Mouse (Mus musculus) forebrain, embryonic 14.5 days (tissue): Measurements from ENCODE around the gene Zfp691. TPM values are rescaled to one million over a fixed set of nuclear protein-coding genes. Genes with fewer than 3 reads are reported as not detected.

ENCODE experiments used
- ATAC-seq: fragments of 200-750 bp; cut with Nextera tagmentation; 2 replicates; pipeline ENCODE4 v1.8.0; 2017; ENCODE audit warnings: mild to moderate bottlenecking, moderate library complexity
- DNase-seq: peaks from one replicate; pipeline ENCODE4 v3.0.0-alpha.2; 2015; ENCODE audit warnings: low spot score
- H3K27ac ChIP-seq: fragments of 300-500 bp; sonication (generic); 2 replicates; pipeline ENCODE4 v1.5.1; 2014; ENCODE audit warnings: low read depth, mild to moderate bottlenecking, control low read depth, low read length, moderate library complexity
- H3K27me3 ChIP-seq: fragments of 300-500 bp; sonication (generic); replicated peaks from 2 replicates; pipeline ENCODE4 v1.6.1; 2014; ENCODE audit warnings: low read length, control low read depth, mixed read lengths; ENCODE audit not compliant: control insufficient read depth, insufficient read depth
- H3K36me3 ChIP-seq: fragments of 300-500 bp; sonication (generic); 2 replicates; pipeline ENCODE4 v1.6.1; 2014; ENCODE audit warnings: low read length, control low read depth; ENCODE audit not compliant: control insufficient read depth, insufficient read depth
- H3K4me1 ChIP-seq: fragments of 300-500 bp; sonication (generic); 2 replicates; pipeline ENCODE4 v1.6.1; 2014; ENCODE audit warnings: antibody characterized with exemption, low read length, control low read depth; ENCODE audit not compliant: control insufficient read depth, insufficient read depth
- H3K4me2 ChIP-seq: fragments of 300-500 bp; sonication (generic); 2 replicates; pipeline ENCODE4 v1.6.1; 2014; ENCODE audit warnings: mild to moderate bottlenecking, control low read depth, low read length
- H3K4me3 ChIP-seq: fragments of 300-500 bp; sonication (generic); 2 replicates; pipeline ENCODE4 v1.5.1; 2014; ENCODE audit warnings: low read depth, low read length, control low read depth
- H3K9ac ChIP-seq: fragments of 300-500 bp; sonication (generic); 2 replicates; pipeline ENCODE4 v1.6.1; 2014; ENCODE audit warnings: mild to moderate bottlenecking, low read length, control low read depth, moderate library complexity
- H3K9me3 ChIP-seq: fragments of 300-500 bp; sonication (generic); replicated peaks from 2 replicates; pipeline ENCODE4 v1.6.1; 2016; ENCODE audit warnings: low read length, control low read depth, mixed read lengths; ENCODE audit not compliant: control insufficient read depth
- WGBS: fragments of 180-500 bp; shearing (Covaris S2); extraction: QIAGEN DNeasy Blood & Tissue Kit; methylation state at CpG from one replicate; pipeline ENCODE4 v1.1.7; 2014; 5-methylcytosine and 5-hydroxymethylcytosine counted together
- polyA plus RNA-seq: library from polyadenylated mRNA; unstranded; fragments of >200 nt; fragmentation: Nextera tagmentation; extraction: Ambion mirVana; gene quantifications from 2 replicates; pipeline ENCODE4 v1.2.1, GENCODE M21; 2014

The Zfp691 gene
- polyA plus RNA-seq: 4.2 and 4.3 TPM in 2 replicates

DNA sequence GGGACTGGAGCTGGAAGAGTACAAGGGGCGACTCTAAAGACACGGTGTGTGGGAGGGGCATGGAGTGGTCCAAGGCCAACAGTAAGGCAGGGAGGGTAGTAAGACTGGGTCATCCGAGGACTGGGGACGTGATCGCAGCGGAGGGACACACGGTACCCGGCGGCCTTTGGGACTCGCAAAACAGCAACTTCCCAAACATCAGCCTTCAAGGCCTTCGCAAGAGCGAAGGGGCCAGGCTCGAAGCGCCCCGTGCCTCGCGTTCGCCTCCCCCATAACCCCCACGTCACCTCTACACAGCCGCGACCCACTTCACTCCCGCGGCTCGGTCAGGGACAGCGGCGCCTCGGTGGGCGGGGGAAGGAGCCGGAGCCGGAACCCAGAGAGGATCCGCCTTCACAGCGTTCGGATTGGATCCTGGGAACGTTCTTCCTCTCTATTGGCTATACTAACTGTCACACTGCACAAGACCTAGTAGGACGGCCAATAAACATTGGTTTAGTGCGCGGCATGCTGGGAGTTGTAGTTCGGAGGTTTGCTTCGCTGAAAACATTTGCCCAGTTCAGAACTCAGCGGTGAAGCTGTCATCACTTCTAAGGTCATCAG is at the start of gene Zfp691:
Gene Zfp691 (minus strand): TSS at position 345 of the 603 bp plus-strand sequence.
- Histone ChIP-seq H3K4me3 (peak within 1 kb of the TSS; percentile 73), H3K27ac (no peak within 1 kb of the TSS), H3K4me1 (peaks cover 6% of the 10 kb centered on the region), H3K9me3 (no peaks in the 10 kb centered on the region), H3K27me3 (no peaks in the 10 kb centered on the region), H3K36me3 (peaks cover 17% of the 10 kb centered on the region), H3K9ac (peak within 1 kb of the TSS; percentile 85), H3K4me2 (peak within 1 kb of the TSS; percentile 64)
- ATAC-seq (peak; percentile 100), DNase-seq (peak; percentile 99)
- WGBS: under 1% methylated on average over 39 of the region's 40 CpGs

DNA sequence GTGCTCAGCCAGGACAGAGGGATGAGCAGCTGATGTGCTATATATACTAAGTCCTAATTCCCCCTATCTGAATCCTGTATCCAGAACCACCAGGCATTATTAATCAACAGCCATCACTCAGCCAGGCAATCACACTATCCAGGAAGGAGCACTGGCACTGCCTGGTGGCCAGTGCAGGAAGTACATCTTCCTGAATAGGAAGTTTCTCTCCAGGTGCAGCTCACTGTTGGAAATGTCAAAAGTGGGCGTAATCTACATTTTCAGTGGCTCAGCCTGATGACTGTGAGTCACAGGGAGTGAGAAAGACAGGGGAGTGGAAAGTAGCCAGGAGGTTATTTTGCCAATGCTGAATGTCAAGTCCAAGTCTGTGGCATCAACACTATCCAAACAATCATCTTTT is 49.7 kb upstream of the Zfp691 start:
- no peak overlapping the region for H3K4me3 ChIP-seq
- H3K4me2 ChIP-seq: no peak overlapping the region
- ATAC-seq (no peak; the same call in 1 of the 2 replicates), DNase-seq (peak; percentile 43)
- WGBS: 83% methylated on average over 1 of the region's 1 CpGs
- no peaks in the 10 kb centered on the region for H3K27me3 ChIP-seq
- H3K27ac ChIP-seq: no peak overlapping the region
- H3K9me3 ChIP-seq: no peaks in the 10 kb centered on the region
- H3K36me3 ChIP-seq: peaks cover 43% of the 10 kb centered on the region
- H3K9ac ChIP-seq: no peak overlapping the region
- no peaks in the 10 kb centered on the region for H3K4me1 ChIP-seq

DNA sequence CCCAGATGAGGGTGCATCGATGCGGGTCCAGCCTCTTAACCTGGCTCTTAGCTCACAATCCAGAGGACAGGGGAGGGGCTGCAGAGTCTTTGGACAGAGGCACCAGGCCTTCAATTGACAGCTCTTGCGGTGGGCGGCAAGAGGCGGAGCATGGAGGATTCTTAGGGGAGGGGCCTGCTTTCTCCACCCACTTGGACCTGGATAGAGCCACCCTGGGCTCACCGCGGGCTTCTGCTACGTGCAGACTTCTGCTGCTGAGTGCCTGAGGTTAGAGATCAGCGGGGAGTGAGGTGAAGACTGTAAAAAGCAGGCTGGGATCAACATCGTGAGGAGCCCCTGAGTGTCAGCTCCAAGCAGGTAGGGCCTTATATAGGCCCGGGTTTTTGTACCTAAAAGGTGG is 44.2 kb upstream of the Zfp691 start, which contains the start of gene Tmem269:
Gene Tmem269 (minus strand): TSS at position 49 of the 400 bp plus-strand sequence.
- no peaks in the 10 kb centered on the region for H3K36me3 ChIP-seq
- ATAC-seq (0 out of 2 replicates have a peak, but pooled peaks have one; percentile 48), DNase-seq (no peak)
- no peaks in the 10 kb centered on the region for H3K27me3 ChIP-seq
- no peaks in the 10 kb centered on the region for H3K4me1 ChIP-seq
- H3K9me3 ChIP-seq: no peaks in the 10 kb centered on the region
- no peak within 1 kb of the TSS for H3K4me3 ChIP-seq
- no peak within 1 kb of the TSS for H3K27ac ChIP-seq
- no peak within 1 kb of the TSS for H3K9ac ChIP-seq
- H3K4me2 ChIP-seq: no peak within 1 kb of the TSS
- 10% methylated on average over 11 of the region's 11 CpGs for WGBS

DNA sequence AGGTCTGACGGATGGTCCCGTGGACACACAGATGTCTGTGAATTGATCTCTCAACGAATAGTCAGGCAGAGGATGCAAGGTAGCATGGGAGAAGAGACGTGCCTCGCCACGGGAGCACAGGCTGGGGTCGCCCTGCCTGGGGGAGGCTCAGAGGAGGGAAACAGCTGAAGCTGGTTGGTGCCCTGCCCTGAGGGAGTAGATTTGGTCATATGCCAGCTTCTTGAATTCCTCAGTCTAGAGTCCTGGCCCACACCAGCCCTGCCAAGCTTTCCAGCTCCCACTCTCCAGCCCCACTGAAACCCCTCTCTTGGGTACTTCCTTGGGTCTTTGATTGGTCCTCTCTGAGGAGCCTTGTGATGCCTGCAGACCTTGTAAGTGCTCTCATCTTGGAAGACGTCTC is 42.7 kb upstream of the Zfp691 start:
- ATAC-seq: 0 out of 2 replicates have a peak, but pooled peaks have one; percentile 37
- peak; percentile 17 for DNase-seq
- Histone ChIP-seq H3K27me3 (no peaks in the 10 kb centered on the region), H3K9me3 (no peaks in the 10 kb centered on the region), H3K36me3 (no peaks in the 10 kb centered on the region), H3K4me3 (no peak overlapping the region), H3K9ac (no peak overlapping the region), H3K27ac (no peak overlapping the region), H3K4me2 (no peak overlapping the region), H3K4me1 (no peaks in the 10 kb centered on the region)
- 81% methylated on average over 8 of the region's 8 CpGs for WGBS

DNA sequence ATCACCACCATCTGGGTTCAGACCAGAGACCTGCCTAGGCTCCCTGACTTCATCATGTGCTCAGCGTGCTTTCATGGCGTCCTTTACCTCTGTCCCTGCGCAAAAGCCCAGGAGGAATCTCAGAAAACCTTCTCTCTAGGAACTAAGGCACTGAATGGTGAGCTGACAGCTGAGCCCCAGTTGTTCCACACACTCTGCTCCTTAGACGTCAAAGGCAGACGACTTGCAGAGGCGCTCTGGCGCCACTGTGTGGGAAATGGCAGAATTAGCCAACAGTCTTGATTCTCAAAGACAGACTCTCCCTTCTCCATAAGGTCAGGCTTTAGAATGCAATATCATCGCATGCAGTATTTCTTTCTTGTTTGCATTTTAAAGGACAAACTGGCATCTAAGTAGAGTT is 30.7 kb upstream of the Zfp691 start:
- Histone ChIP-seq H3K4me1 (no peaks in the 10 kb centered on the region), H3K4me3 (no peak overlapping the region), H3K27me3 (no peaks in the 10 kb centered on the region), H3K4me2 (no peak overlapping the region), H3K27ac (no peak overlapping the region), H3K9ac (no peak overlapping the region), H3K36me3 (peaks cover 16% of the 10 kb centered on the region), H3K9me3 (no peaks in the 10 kb centered on the region)
- peak; percentile 85 for DNase-seq
- 18% methylated on average over 8 of the region's 8 CpGs for WGBS
- peak; percentile 55; the same call in 1 of the 2 replicates for ATAC-seq

DNA sequence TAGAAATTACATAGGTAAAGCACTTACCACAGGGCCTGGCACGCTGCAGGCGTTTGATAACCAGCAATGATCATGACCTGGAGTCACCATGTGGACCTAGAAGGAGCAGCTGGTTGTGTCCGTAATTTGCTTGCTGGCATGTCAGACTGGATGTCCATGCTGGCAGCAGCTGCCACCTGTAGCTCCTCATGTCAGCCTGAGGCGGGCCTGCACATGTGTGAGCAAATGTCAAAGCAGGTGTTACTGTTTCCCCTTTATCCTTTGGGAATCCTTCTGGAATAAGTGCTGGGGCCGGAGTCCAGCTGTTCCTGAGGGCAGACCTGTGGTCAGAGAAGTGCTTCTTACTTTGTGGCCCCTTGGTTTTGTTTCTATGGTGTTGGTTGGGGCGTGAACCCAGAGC is 24.1 kb upstream of the Zfp691 start:
- DNase-seq: no peak
- Histone ChIP-seq H3K27me3 (no peaks in the 10 kb centered on the region), H3K27ac (no peak overlapping the region), H3K4me1 (peaks cover 18% of the 10 kb centered on the region), H3K9me3 (no peaks in the 10 kb centered on the region), H3K36me3 (peaks cover 19% of the 10 kb centered on the region), H3K9ac (no peak overlapping the region), H3K4me3 (no peak overlapping the region), H3K4me2 (peak overlapping the region; percentile 76; the same call in 1 of the 2 replicates)
- 90% methylated on average over 6 of the region's 6 CpGs for WGBS
- ATAC-seq: no peak

DNA sequence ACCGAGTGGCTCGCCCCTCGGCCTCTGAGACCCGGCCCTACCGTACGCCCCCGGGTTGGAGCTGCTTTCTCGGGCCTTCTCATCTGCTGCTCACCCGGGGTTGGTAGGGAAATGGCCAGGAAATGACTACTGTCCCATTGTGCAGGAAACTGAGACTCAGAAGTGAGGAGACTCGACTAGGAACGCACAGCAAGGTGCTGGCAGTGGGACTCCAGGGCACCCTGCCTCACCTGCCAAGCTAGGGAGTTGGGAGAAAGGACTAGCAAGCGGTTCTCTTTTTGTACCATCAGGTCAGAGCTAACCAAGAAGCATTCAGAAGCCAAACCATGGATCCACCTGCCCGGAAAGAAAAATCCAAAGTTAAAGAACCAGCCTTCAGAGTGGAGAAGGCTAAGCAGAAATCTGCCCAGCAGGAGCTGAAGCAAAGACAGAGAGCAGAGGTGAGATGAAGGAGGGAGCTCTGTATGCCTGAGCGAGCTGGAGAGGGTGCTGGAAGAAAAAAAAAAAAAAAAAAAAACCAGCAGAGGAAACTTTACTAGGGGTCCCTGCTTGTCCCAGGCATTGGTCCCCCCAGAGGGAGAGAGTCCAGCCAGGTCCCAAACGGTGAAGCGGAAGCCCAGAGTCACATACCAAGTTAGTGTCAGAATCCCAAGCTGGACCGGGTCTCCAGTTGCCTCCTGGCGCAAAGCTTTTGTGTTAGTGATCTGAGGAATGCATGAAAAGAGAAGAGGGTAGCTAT is 21.8 kb upstream of the Zfp691 start:
- WGBS: 6% methylated on average over 18 of the region's 18 CpGs
- ATAC-seq (peak; percentile 11; the same call in 1 of the 2 replicates), DNase-seq (peak; percentile 20)
- peaks cover 6% of the 10 kb centered on the region for H3K36me3 ChIP-seq
- H3K4me1 ChIP-seq: peaks cover 18% of the 10 kb centered on the region
- H3K9me3 ChIP-seq: no peaks in the 10 kb centered on the region
- H3K4me2 ChIP-seq: peak overlapping the region; percentile 76
- H3K9ac ChIP-seq: peak overlapping the region; percentile 79
- no peaks in the 10 kb centered on the region for H3K27me3 ChIP-seq
- peak overlapping the region; percentile 77 for H3K4me3 ChIP-seq
- peak overlapping the region; percentile 68 for H3K27ac ChIP-seq

DNA sequence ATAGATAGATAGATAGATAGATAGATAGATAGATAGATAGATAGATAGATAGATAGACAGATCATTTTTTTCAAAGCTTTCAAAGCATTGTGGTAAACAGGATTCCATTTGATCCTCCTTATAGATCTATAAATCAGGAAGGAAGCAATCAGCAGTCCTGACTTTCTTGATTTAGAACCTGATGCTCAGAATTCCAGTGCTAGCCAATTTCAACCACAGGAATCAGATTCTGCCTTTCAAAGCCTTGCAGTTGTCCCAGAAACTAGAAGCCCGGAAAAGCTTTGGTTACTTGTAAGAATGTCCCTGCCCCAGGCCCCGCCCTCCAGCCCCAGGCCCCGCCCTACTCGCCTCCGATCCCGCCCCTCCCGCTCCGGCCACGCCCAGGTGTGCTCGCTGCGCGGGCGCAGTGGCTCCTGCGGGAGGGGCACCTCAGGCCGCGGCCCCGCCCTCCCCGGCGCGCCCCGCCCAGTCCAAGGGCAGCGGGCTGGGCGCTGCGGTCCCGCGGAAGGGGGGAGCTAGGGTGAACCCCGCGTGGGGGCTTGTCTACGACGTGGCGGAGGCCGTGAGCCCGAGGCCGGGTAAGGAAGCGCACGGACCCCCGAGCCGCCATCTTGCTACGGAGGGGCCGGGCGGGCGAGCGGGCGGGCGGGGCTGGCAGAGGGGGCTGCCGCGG is 21.1 kb upstream of the Zfp691 start, which contains the start of gene Svbp:
Gene Svbp (plus strand): TSS at position 398 of the 673 bp plus-strand sequence.
- 0 out of 2 replicates have a peak, but pooled peaks cover 3% of the 10 kb centered on the region for H3K36me3 ChIP-seq
- ATAC-seq: peak; percentile 90
- peak within 1 kb of the TSS; percentile 76 for H3K4me2 ChIP-seq
- H3K4me3 ChIP-seq: peak within 1 kb of the TSS; percentile 77
- peak within 1 kb of the TSS; percentile 79 for H3K9ac ChIP-seq
- no peaks in the 10 kb centered on the region for H3K9me3 ChIP-seq
- under 1% methylated on average over 43 of the region's 47 CpGs for WGBS
- H3K4me1 ChIP-seq: peaks cover 18% of the 10 kb centered on the region
- DNase-seq: peak; percentile 87
- H3K27me3 ChIP-seq: no peaks in the 10 kb centered on the region
- peak within 1 kb of the TSS; percentile 68 for H3K27ac ChIP-seq
